Mouse (Mus musculus): ENCODE results near the gene Fgr. TPM values are rescaled to one million over a fixed set of nuclear protein-coding genes. Genes with fewer than 3 reads are reported as not detected.
"Not testable (repeated sequence)": the region's sequence is repeated elsewhere in the genome, so short reads cannot be mapped to it uniquely, and the experiment has no call there.

Fgr gene
- total RNA-seq, 2 experiments from 2014 or later = 0.33 to 0.43 TPM

- DNase-seq = no peak
Observed at GRCm38 (mm10) chr4:132988581-132989355, 14.9 kb downstream of the Fgr start.

DNA sequence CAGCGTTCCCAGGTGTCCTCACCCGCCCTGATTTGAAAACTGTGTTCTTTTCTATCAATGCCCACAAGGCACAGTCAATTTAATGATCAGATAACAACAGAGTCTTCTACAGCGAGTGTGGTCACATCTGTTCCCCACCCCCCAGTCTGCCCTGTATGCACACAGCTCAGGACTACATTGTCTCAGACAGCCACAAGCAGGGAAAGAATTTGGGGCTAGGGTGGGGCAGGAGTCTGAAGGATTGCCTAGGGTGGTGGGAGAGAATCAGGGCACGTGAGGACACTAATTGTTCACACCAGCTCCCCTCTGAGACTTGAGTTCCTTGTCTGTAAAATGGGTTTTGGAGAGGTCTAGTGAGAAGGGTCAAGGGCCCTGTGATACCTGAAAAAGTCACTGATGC, 19.7 kb downstream of the Fgr start:
- no peak for DNase-seq

GRCm38 (mm10) chr4:132997469-132998237, 23.8 kb downstream of the Fgr start:
- no peak for DNase-seq

- peak; percentile 86 for DNase-seq
Observed at GRCm38 (mm10) chr4:133002896-133003295, 29.0 kb downstream of the Fgr start.

GRCm38 (mm10) chr4:133003316-133004018, 29.6 kb downstream of the Fgr start:
- no peak for DNase-seq

GRCm38 (mm10) chr4:133005233-133005632, 31.3 kb downstream of the Fgr start:
- peak; percentile 88 for DNase-seq

GRCm38 (mm10) chr4:133005885-133006451, 32.1 kb downstream of the Fgr start:
- DNase-seq = not testable (repeated sequence)

GRCm38 (mm10) chr4:133007513-133008380, 33.9 kb downstream of the Fgr start:
- DNase-seq = no peak

DNA sequence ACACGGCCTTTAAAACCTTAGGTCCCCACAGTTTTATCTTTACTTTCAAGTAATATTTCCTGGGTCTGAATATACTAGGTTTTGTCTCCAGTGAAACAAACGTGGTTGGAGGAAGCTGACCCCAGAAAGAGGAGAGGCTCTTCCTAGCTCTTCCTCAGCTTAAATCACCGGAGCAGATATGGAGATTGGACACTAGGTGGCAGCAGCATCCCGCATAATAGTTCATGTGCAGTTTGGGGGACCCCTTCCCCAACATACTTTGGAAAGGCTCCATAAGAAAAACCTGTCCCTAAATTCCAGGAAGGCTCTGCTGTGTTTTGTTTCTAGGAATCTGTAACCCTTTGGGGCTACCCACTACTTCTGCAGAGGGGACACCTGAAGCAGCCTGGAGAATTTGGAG, 35.2 kb downstream of the Fgr start:
- peak; percentile 81 for DNase-seq

GRCm38 (mm10) chr4:133009676-133010075, 35.8 kb downstream of the Fgr start:
- no peak for DNase-seq

GRCm38 (mm10) chr4:133010611-133011010, 36.7 kb downstream of the Fgr start:
- DNase-seq = no peak

GRCm38 (mm10) chr4:133011028-133011820, 37.3 kb downstream of the Fgr start, which contains the start of gene Ahdc1:
TSS of gene Ahdc1 (plus strand) at chr4:133011260.
- peak; percentile 94 for DNase-seq

- DNase-seq = peak; percentile 70
Observed at GRCm38 (mm10) chr4:133011821-133012775, 38.2 kb downstream of the Fgr start.

DNA sequence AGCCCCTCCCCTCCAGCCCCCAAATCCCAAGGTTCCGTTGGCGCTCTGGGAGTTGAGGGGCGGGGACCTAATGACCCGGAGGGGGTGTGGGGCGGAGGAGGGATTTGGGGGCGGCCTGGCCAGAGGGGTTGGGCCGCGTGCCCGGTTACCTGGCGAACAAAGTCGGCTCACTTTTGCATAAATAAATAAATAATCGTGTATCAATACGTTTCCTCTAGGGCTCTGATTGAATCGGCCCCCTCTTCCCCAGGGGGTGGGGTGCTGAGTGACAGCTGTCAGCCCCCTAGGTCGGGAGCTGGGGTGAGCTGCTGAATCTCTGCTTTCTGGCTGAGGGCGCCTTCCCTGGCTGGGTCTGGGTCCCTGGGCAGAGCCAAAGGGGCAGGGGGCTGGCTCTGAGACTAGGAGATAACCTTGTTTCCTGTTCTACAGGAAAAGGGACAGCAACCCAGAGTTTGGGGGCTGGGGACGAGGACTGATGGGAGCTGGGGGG, 38.9 kb downstream of the Fgr start:
- DNase-seq = peak; percentile 58

- DNase-seq = peak; percentile 62
Observed at GRCm38 (mm10) chr4:133013266-133013891, 39.5 kb downstream of the Fgr start.

DNA sequence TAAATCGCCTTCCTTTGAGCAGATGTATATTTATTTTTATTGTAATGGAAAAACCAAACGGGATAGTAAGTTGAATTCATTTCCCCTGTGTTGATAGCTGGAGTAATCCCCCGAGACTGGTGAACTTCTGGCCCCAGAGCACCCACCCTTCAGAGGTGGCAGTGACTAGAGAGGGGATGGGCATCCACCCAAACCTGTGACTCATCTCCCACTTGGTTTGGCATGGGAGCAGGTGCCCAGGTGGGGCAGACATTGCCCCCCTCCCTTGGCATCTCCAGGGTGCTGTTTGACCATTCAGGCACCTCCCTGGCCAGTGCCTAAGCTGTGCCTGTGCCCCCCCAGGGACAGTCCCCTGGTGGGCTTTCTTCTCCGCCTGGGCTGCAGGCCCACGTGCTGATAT, 40.2 kb downstream of the Fgr start:
- DNase-seq = no peak

DNA sequence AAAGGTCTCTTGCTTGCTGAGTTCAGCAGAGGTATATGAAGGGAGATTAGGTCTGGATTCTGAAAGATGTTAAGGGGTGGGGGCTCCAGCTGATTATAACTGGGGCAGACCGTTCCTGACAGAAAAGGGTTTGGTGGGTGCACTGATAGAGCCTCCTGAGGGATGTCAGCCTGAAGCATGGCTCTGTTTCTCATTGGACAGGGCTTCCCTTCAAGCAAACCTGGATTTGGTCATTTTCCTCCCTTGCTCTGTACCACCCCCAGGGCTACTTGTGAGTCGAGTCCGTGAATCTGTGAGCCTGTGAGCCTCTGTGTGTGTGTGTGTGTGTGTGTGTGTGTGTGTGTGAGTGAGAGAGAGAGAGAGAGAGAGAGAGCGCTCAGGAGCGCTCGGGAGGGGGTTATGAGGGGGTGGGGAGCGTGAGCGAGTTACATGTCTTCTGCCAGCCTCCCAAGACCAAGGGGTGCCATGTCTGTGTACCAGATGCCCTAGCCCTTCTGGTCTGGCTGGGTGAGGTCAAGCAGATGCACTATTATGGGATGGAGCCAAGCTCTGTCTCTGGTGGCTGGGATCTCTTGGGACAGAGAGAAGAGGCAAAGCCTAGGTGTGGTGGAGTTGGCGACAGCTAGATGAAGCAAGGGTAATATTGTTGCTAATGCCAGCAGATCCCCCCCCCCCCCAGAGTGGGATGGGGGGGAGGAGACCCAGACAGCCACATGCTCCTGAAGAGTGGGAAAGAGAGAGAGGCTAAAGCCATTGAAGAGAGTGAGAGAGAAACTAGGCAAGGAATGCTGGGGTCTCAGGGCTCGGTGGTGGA, 41.2 kb downstream of the Fgr start:
- no peak for DNase-seq

Data from heart, postnatal 4 days (tissue).